Mouse (Mus musculus): ENCODE measurements at regions not wholly inside any gene's neighbourhood (a gene's known extent, or its start where the extent isn't known, plus 50 kb on each side); places are given as distances from the start of the nearest gene placed in this dataset.

DNA sequence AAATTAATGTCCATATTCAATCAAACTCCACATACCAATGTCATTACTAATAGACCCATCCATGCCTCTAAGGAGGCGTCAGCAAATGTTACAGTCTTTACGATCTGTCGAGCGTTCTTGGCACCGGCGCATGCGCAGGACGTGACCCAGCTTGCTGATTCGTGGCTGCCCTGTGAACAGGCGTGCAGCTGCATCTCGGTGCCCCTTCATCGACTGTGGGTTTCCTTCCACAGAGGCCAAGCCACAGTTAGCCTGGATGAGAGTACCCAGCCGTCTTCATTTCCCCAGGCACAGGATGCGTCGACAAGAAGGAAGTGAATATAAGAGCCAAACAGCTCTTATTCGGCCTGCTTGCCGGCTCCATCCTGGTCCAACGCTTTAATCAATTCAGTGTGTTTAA is 193.8 kb upstream of the Jarid2 start:
- DNase-seq (ENCODE audit: low spot score), result no peak
- H3K27ac ChIP-seq, result no peak overlapping the region
- no peak overlapping the region for H3K9ac ChIP-seq

GRCm38 (mm10) chr13:44538238-44538637 is 191.0 kb upstream of the Jarid2 start:
- 92% methylated on average over 7 of the region's 7 CpGs for WGBS
- no peaks in the 10 kb centered on the region for H3K9me3 ChIP-seq (ENCODE audit: control insufficient read depth, low read length)
- H3K4me2 ChIP-seq (replicated peaks), result no peak overlapping the region
- H3K27me3 ChIP-seq (ENCODE audit: control insufficient read depth, insufficient read depth, low read length), result no peaks in the 10 kb centered on the region
- no peak overlapping the region for H3K4me3 ChIP-seq (replicated peaks; ENCODE audit: low read length)
- DNase-seq (ENCODE audit: low spot score) (no peak), ATAC-seq (ENCODE audit: low FRiP score) (no peak)
- H3K4me1 ChIP-seq (replicated peaks; ENCODE audit: control insufficient read depth, insufficient read depth, low read length), result no peaks in the 10 kb centered on the region
- H3K9ac ChIP-seq, result no peak overlapping the region
- H3K27ac ChIP-seq, result no peak overlapping the region
- H3K36me3 ChIP-seq (replicated peaks; ENCODE audit: control insufficient read depth, insufficient read depth), result no peaks in the 10 kb centered on the region

More for the DNA sequence above, 193.8 kb upstream of the Jarid2 start:
- Histone ChIP-seq H3K4me2 (replicated peaks) (no peak overlapping the region), H3K4me1 (replicated peaks; ENCODE audit: control insufficient read depth, insufficient read depth, low read length) (no peaks in the 10 kb centered on the region), H3K27me3 (ENCODE audit: control insufficient read depth, insufficient read depth, low read length) (no peaks in the 10 kb centered on the region), H3K4me3 (replicated peaks; ENCODE audit: low read length) (no peak overlapping the region), H3K9me3 (ENCODE audit: control insufficient read depth, low read length) (no peaks in the 10 kb centered on the region), H3K36me3 (replicated peaks; ENCODE audit: control insufficient read depth, insufficient read depth) (no peaks in the 10 kb centered on the region)
- ATAC-seq (ENCODE audit: low FRiP score), result no peak
- WGBS, result 84% methylated on average over 18 of the region's 18 CpGs

- Histone ChIP-seq H3K36me3 (replicated peaks; ENCODE audit: control insufficient read depth, insufficient read depth) (no peaks in the 10 kb centered on the region), H3K4me1 (replicated peaks; ENCODE audit: control insufficient read depth, insufficient read depth, low read length) (no peaks in the 10 kb centered on the region), H3K4me3 (replicated peaks; ENCODE audit: low read length) (no peak overlapping the region), H3K9me3 (ENCODE audit: control insufficient read depth, low read length) (no peaks in the 10 kb centered on the region), H3K27ac (no peak overlapping the region), H3K27me3 (ENCODE audit: control insufficient read depth, insufficient read depth, low read length) (no peaks in the 10 kb centered on the region), H3K9ac (no peak overlapping the region), H3K4me2 (replicated peaks) (no peak overlapping the region)
- ATAC-seq (ENCODE audit: low FRiP score), result no peak
- WGBS, result 89% methylated on average over 4 of the region's 4 CpGs
- no peak for DNase-seq (ENCODE audit: low spot score)
Measured at GRCm38 (mm10) chr13:44540401-44540800, 188.9 kb upstream of the Jarid2 start.

DNA sequence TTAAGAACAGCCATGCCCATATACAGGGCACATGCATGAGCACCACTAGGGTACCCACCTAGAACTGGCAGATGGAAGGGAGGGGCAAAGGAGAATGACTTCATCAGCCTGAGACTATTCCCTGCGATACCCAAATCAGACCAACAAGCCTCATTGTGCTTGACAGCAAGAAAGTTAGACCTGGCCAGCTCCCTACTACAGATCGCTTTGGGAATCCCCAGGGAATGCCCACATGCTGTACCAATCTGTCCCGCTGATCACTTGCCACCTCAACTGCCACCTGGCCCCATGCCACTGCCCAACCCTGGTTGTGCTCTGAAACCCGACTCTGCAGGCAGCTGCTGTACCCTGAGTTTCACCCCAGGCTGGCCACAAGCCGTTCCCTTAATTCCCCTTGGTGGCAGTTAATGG is 188.0 kb upstream of the Jarid2 start:
- no peaks in the 10 kb centered on the region for H3K9me3 ChIP-seq (ENCODE audit: control insufficient read depth, low read length)
- WGBS, result 57% methylated on average over 5 of the region's 5 CpGs
- no peak for DNase-seq (ENCODE audit: low spot score)

DNA sequence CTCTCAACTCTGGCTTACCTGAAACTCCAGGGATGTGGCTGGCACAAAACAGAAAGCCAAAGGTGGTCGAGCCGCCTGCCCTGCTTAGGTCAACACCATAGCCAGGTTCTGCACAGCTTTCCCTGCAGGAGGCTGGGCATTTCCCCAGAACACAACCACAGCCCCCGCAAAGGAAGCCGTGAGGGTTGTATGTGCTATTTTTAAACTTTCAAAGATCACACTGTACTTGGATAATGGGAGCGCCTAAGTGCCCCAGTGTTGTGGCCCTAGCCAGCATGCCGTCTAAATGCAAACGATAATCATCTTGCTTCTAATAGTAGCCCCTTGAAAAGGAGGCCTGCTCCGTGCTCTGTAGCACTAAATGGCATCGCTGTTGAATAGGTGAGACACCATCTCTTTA is 184.5 kb upstream of the Jarid2 start:
- Histone ChIP-seq H3K4me3 (replicated peaks; ENCODE audit: low read length) (no peak overlapping the region), H3K36me3 (replicated peaks; ENCODE audit: control insufficient read depth, insufficient read depth) (no peaks in the 10 kb centered on the region), H3K4me2 (replicated peaks) (no peak overlapping the region), H3K27ac (no peak overlapping the region), H3K27me3 (ENCODE audit: control insufficient read depth, insufficient read depth, low read length) (no peaks in the 10 kb centered on the region), H3K4me1 (replicated peaks; ENCODE audit: control insufficient read depth, insufficient read depth, low read length) (no peaks in the 10 kb centered on the region), H3K9me3 (ENCODE audit: control insufficient read depth, low read length) (no peaks in the 10 kb centered on the region), H3K9ac (no peak overlapping the region)
- WGBS, result 80% methylated on average over 9 of the region's 9 CpGs
- DNase-seq (ENCODE audit: low spot score), result no peak
- ATAC-seq (ENCODE audit: low FRiP score), result no peak

More for the DNA sequence above, 188.0 kb upstream of the Jarid2 start:
- no peak overlapping the region for H3K4me2 ChIP-seq (replicated peaks)
- H3K36me3 ChIP-seq (replicated peaks; ENCODE audit: control insufficient read depth, insufficient read depth), result no peaks in the 10 kb centered on the region
- H3K9ac ChIP-seq, result no peak overlapping the region
- peak; percentile 31; the same call in 1 of the 2 replicates for ATAC-seq (ENCODE audit: low FRiP score)
- no peak overlapping the region for H3K27ac ChIP-seq
- no peaks in the 10 kb centered on the region for H3K27me3 ChIP-seq (ENCODE audit: control insufficient read depth, insufficient read depth, low read length)
- no peaks in the 10 kb centered on the region for H3K4me1 ChIP-seq (replicated peaks; ENCODE audit: control insufficient read depth, insufficient read depth, low read length)
- no peak overlapping the region for H3K4me3 ChIP-seq (replicated peaks; ENCODE audit: low read length)

DNA sequence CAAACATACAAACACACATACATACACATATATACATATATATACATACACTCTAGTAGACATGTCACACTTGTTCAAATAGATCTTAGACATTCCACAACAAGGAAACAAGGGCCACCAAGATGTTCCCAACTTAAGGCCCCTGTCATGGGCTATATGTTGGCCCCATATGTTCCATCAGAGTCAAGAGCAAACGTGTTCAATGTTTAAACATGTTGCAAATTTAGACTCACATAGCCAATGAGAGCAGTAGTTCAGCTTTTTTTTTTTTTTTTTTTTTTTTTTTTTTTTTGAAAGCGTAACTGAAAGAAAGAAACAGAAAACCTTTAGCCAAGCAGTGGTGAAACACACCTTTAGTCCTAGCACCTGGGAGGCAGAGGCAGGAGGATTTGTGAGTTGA is 183.0 kb upstream of the Jarid2 start:
- Histone ChIP-seq H3K27me3 (ENCODE audit: control insufficient read depth, insufficient read depth, low read length) (no peaks in the 10 kb centered on the region), H3K4me2 (replicated peaks) (no peak overlapping the region), H3K4me3 (replicated peaks; ENCODE audit: low read length) (no peak overlapping the region), H3K9ac (no peak overlapping the region), H3K4me1 (replicated peaks; ENCODE audit: control insufficient read depth, insufficient read depth, low read length) (no peaks in the 10 kb centered on the region), H3K36me3 (replicated peaks; ENCODE audit: control insufficient read depth, insufficient read depth) (no peaks in the 10 kb centered on the region), H3K9me3 (ENCODE audit: control insufficient read depth, low read length) (no peaks in the 10 kb centered on the region), H3K27ac (no peak overlapping the region)
- DNase-seq (ENCODE audit: low spot score), result no peak
- no peak for ATAC-seq (ENCODE audit: low FRiP score)
- 86% methylated on average over 2 of the region's 2 CpGs for WGBS

DNA sequence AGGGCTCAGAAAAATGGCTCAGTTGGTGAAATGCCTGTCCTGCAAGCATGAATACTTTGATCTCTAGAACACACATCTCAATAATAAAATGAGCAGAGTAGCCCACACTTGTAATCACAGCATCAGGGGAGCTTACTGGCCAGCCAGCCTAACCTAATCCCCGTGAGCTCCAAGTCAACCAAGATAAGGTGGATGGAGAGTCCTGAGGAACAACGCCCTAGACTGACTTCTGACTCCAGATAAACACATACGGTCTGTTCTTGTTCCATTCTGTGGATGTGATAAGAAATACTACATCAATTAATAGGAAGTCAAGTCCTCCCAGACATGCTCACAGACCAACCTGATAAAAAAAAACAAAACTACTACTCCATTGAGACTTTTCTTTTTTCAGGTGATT is 180.4 kb upstream of the Jarid2 start:
- no peak for ATAC-seq (ENCODE audit: low FRiP score)
- Histone ChIP-seq H3K9ac (no peak overlapping the region), H3K9me3 (ENCODE audit: control insufficient read depth, low read length) (no peaks in the 10 kb centered on the region), H3K27ac (no peak overlapping the region), H3K27me3 (ENCODE audit: control insufficient read depth, insufficient read depth, low read length) (no peaks in the 10 kb centered on the region), H3K4me1 (replicated peaks; ENCODE audit: control insufficient read depth, insufficient read depth, low read length) (no peaks in the 10 kb centered on the region), H3K4me3 (replicated peaks; ENCODE audit: low read length) (no peak overlapping the region), H3K36me3 (replicated peaks; ENCODE audit: control insufficient read depth, insufficient read depth) (no peaks in the 10 kb centered on the region), H3K4me2 (replicated peaks) (no peak overlapping the region)
- DNase-seq (ENCODE audit: low spot score), result no peak
- WGBS, result 89% methylated on average over 3 of the region's 3 CpGs

- Histone ChIP-seq H3K4me1 (replicated peaks; ENCODE audit: control insufficient read depth, insufficient read depth, low read length) (no peaks in the 10 kb centered on the region), H3K4me3 (replicated peaks; ENCODE audit: low read length) (no peak overlapping the region), H3K9ac (no peak overlapping the region), H3K36me3 (replicated peaks; ENCODE audit: control insufficient read depth, insufficient read depth) (no peaks in the 10 kb centered on the region), H3K27me3 (ENCODE audit: control insufficient read depth, insufficient read depth, low read length) (no peaks in the 10 kb centered on the region), H3K27ac (no peak overlapping the region), H3K9me3 (ENCODE audit: control insufficient read depth, low read length) (no peaks in the 10 kb centered on the region), H3K4me2 (replicated peaks) (no peak overlapping the region)
- no peak for DNase-seq (ENCODE audit: low spot score)
- no peak for ATAC-seq (ENCODE audit: low FRiP score)
- WGBS, result 81% methylated on average over 5 of the region's 5 CpGs
Measured at GRCm38 (mm10) chr13:44553363-44553762, 175.9 kb upstream of the Jarid2 start.

DNA sequence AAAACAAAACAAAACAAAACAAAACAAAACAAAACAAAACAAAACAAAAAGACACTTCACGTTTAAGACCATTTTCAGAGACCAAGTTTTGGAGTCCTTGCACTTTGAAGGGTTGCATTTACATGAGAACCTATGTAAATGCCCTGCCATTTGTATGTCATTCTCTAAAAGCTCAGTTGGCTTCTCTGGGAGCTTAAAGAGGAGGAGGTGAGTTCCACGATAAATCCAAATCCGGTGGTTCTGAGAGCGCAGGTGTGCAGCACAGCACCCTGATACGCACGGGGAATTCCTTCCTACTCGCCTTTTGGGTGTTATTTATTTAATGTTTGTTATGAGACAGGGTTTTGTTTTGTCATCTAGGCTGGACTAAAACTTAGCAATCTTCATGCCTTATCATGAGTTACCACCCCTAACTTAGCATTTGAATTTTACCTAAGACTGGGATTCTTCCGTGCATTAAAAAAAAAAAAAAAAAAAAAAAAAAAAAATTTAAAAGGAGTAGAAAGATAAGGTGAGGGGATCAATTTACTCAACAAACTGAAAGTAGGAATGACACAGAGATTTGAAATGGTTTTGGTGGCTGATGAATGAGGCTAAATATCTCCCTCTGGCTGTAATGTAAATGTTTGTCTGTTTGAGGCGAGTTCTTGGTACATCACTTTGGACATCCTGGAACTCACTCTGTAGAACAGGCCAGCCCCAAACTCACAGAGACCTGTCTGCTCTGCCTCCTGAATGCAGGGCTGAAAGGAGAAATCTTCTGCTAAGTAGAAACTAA is 174.4 kb upstream of the Jarid2 start:
- Histone ChIP-seq H3K9ac (no peak overlapping the region), H3K4me3 (replicated peaks; ENCODE audit: low read length) (no peak overlapping the region), H3K27ac (no peak overlapping the region), H3K36me3 (replicated peaks; ENCODE audit: control insufficient read depth, insufficient read depth) (no peaks in the 10 kb centered on the region), H3K27me3 (ENCODE audit: control insufficient read depth, insufficient read depth, low read length) (no peaks in the 10 kb centered on the region), H3K4me1 (replicated peaks; ENCODE audit: control insufficient read depth, insufficient read depth, low read length) (no peaks in the 10 kb centered on the region), H3K4me2 (replicated peaks) (no peak overlapping the region), H3K9me3 (ENCODE audit: control insufficient read depth, low read length) (no peaks in the 10 kb centered on the region)
- DNase-seq (ENCODE audit: low spot score) (no peak), ATAC-seq (ENCODE audit: low FRiP score) (no peak)
- 75% methylated on average over 9 of the region's 9 CpGs for WGBS

DNA sequence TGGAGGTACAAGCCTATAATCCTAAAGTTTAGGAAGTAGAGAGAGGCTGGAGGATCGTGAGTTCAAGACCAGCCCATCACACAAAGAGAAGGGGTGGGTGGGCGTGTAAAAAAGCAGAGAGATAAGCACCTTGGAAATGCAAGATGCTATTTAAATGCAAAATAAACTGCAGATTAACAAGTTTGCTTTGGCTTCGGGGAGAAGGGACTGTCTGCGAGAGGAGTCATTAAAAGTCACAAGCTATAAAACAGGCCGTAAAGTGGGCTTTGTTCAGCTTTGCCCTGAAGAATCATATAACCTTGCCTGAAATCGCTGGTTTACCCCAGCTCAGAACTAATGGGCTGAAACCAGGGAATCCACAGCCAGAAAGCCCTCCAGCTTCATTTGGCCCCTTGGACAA is 173.3 kb upstream of the Jarid2 start:
- no peak overlapping the region for H3K27ac ChIP-seq
- 75% methylated on average over 6 of the region's 6 CpGs for WGBS
- H3K9me3 ChIP-seq (ENCODE audit: control insufficient read depth, low read length), result no peaks in the 10 kb centered on the region
- no peak for DNase-seq (ENCODE audit: low spot score)
- no peak for ATAC-seq (ENCODE audit: low FRiP score)
- H3K4me1 ChIP-seq (replicated peaks; ENCODE audit: control insufficient read depth, insufficient read depth, low read length), result no peaks in the 10 kb centered on the region
- H3K4me3 ChIP-seq (replicated peaks; ENCODE audit: low read length), result no peak overlapping the region
- no peak overlapping the region for H3K4me2 ChIP-seq (replicated peaks)
- no peak overlapping the region for H3K9ac ChIP-seq
- no peaks in the 10 kb centered on the region for H3K36me3 ChIP-seq (replicated peaks; ENCODE audit: control insufficient read depth, insufficient read depth)
- H3K27me3 ChIP-seq (ENCODE audit: control insufficient read depth, insufficient read depth, low read length), result no peaks in the 10 kb centered on the region
